Mouse (Mus musculus): ENCODE results near the gene Gstcd. TPM values are rescaled to one million over a fixed set of nuclear protein-coding genes. Genes with fewer than 3 reads are reported as not detected.

The Gstcd gene
- total RNA-seq (2012; rRNA removed), result 33.3 and 33.6 TPM in 2 replicates
- 67.2 and 72.5 TPM in 2 replicates for total RNA-seq (2014; rRNA removed)
- 44.6 and 45.1 TPM in 2 replicates for polyA plus RNA-seq (2012; ENCODE audit: insufficient read length, low read depth)

DNA sequence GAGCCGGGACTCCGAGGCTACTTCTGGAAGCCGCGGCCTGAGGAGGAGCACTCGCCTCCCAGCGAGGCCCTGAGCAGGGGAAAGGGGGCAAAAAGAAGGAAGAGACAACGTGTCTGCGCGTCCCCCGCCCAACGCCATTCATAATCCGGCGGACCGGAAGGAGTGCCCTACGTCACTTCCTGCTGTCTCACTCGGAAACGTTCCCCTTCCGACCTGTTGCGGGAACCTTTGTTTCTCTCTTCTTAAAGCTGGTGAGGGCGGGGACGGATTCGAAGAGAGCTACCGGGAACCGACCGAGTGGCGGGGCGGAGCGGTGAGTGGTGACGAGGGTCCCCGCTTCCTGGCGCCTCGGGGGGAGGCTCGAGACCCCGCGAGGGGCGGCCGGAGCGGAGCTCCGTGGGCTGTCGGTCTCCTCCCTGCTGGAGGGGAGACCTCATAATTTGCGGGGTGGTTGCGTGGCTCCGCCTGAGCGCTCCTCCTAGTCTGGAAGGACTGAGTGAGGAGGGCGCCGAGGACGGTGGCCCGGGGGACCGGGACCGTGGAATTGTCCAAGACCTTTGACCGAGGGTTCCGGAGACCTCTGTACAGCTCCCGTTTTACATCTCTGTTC lies at the start of gene Gstcd, which contains the start of gene Ints12:
Gene Gstcd, minus strand, starts transcription at position 370 of the 610 bp plus-strand sequence.
Gene Ints12, plus strand, starts transcription at position 177 of the 610 bp plus-strand sequence.
- H3K9ac ChIP-seq (ENCODE audit: insufficient read depth, low read depth), result peak within 1 kb of the TSS; percentile 83
- TF ChIP-seq MAZ (IDR thresholded peaks at IDR 0.05; ENCODE audit: low read depth, low read length) (peak; percentile 99), ZMIZ1 (IDR thresholded peaks at IDR 0.05; ENCODE audit: low read depth, low read length) (peak; percentile 95), TBP (conservative IDR thresholded peaks at IDR 0.05; ENCODE audit: low read depth, low read length) (peak; percentile 97), MXI1 (IDR thresholded peaks at IDR 0.05; ENCODE audit: low read depth, low read length) (peak; percentile 97), EP300 (IDR thresholded peaks at IDR 0.05; ENCODE audit: low read length) (no peak), SIN3A (IDR thresholded peaks at IDR 0.05; ENCODE audit: low read length) (peak; percentile 99), CHD1 (IDR thresholded peaks at IDR 0.05; ENCODE audit: low read depth, low read length) (no peak; the same call in 1 of the 2 replicates), TCF12 (IDR thresholded peaks at IDR 0.05; ENCODE audit: low read depth, low read length) (peak; percentile 99), NELFE (IDR thresholded peaks at IDR 0.05; ENCODE audit: low read depth, low read length) (peak; percentile 99), ETS1 (conservative IDR thresholded peaks at IDR 0.05; ENCODE audit: low read depth, low read length) (peak; percentile 66), RAD21 (IDR thresholded peaks at IDR 0.05; ENCODE audit: low read depth, low read length) (no peak), ELF1 (IDR thresholded peaks at IDR 0.05; ENCODE audit: low read depth, low read length) (peak; percentile 95), MAX (IDR thresholded peaks at IDR 0.05; ENCODE audit: low read length) (peak; percentile 92), GABPA (IDR thresholded peaks at IDR 0.05; ENCODE audit: insufficient replicate concordance, low read depth, low read length) (peak; percentile 60; the same call in 1 of the 2 replicates), CHD2 (IDR thresholded peaks at IDR 0.05; ENCODE audit: low read length) (peak; percentile 81), NRF1 (IDR thresholded peaks at IDR 0.05; ENCODE audit: low read depth, low read length) (peak; percentile 59; the same call in 1 of the 2 replicates), PAX5 (IDR thresholded peaks at IDR 0.05; ENCODE audit: low read length) (no peak), MAFK (IDR thresholded peaks at IDR 0.05; ENCODE audit: insufficient replicate concordance, low read length) (no peak), USF1 (IDR thresholded peaks at IDR 0.05; ENCODE audit: low read depth, low read length) (no peak), HCFC1 (IDR thresholded peaks at IDR 0.05; ENCODE audit: low read depth, low read length) (peak; percentile 95), POLR2A (IDR thresholded peaks at IDR 0.05; ENCODE audit: low read depth, low read length) (peak; percentile 99), E2F4 (IDR thresholded peaks at IDR 0.05; ENCODE audit: insufficient replicate concordance, low read depth, low read length) (peak; percentile 89; the same call in 1 of the 2 replicates), BHLHE40 (IDR thresholded peaks at IDR 0.05; ENCODE audit: low read depth, low read length) (peak; percentile 6; the same call in 1 of the 2 replicates), JUN (IDR thresholded peaks at IDR 0.05; ENCODE audit: insufficient read depth, low read depth, low read length) (peak; percentile 54; the same call in 1 of the 2 replicates), KAT2A (IDR thresholded peaks at IDR 0.05; ENCODE audit: insufficient replicate concordance, low read length) (peak; percentile 94; the same call in 1 of the 2 replicates), MYC (IDR thresholded peaks at IDR 0.05; ENCODE audit: low read depth, low read length) (peak; percentile 98), IRF4 (IDR thresholded peaks at IDR 0.05; ENCODE audit: low read depth, low read length) (peak; percentile 95), UBTF (IDR thresholded peaks at IDR 0.05; ENCODE audit: low read depth, low read length) (peak; percentile 98), RCOR1 (conservative IDR thresholded peaks at IDR 0.05; ENCODE audit: low read depth, low read length) (0 out of 2 replicates have a peak, but pooled peaks have one; percentile 73), POLR2AphosphoS2 (IDR thresholded peaks at IDR 0.05; ENCODE audit: low read depth, low read length) (peak; percentile 97), MEF2A (IDR thresholded peaks at IDR 0.05; ENCODE audit: borderline replicate concordance, low read depth, low read length) (peak; percentile 95)
- in situ Hi-C loops (cut with MboI; ENCODE audit: low pct_ligation_motif_present, low pct_unique_long_range_greater_than_20kb, low sequenced_read_pairs) (no loop called here), dilution Hi-C loops (cut with MboI; ENCODE audit: extremely low pct_ligation_motif_present, extremely low pct_unique_long_range_greater_than_20kb, low sequenced_read_pairs) (no loop called here)
- peaks cover 0 to 20% of the 10 kb centered on the region in 2 experiments for H3K36me3 ChIP-seq (replicated peaks in 1 of 2; ENCODE audit: control insufficient read depth in 1 of 2, insufficient read depth in 1 of 2, low read length in 1 of 2)
- peak within 1 kb of the TSS; percentile 66 for H3K27ac ChIP-seq (ENCODE audit: insufficient read depth, low read depth)
- peak within 1 kb of the TSS; percentile 73 to 94 (median 81) for H3K4me3 ChIP-seq (replicated peaks in 1 of 3; ENCODE audit: low read depth in 2 of 3, low read length in 2 of 3, poor library complexity in 1 of 3)
- H3K4me1 ChIP-seq (ENCODE audit: control insufficient read depth in 1 of 2, insufficient read depth in 2 of 2), result peaks cover 5 to 42% of the 10 kb centered on the region in 2 experiments
- H3K27me3 ChIP-seq (replicated peaks), result no peaks in the 10 kb centered on the region
- peaks cover 55% of the 10 kb centered on the region for H3K79me2 ChIP-seq (replicated peaks; ENCODE audit: control insufficient read depth, extremely low read depth, insufficient read depth, poor library complexity, severe bottlenecking)
- peak; percentile 100 for DNase-seq (ENCODE audit: extremely low read depth)
- H3K9me3 ChIP-seq (replicated peaks; ENCODE audit: low read length), result no peaks in the 10 kb centered on the region
- H3K4me2 ChIP-seq (ENCODE audit: insufficient read depth, low read depth, poor library complexity, severe bottlenecking), result peak within 1 kb of the TSS; percentile 98
